Mouse (Mus musculus): ENCODE measurements around the gene Zgpat. TPM values are rescaled to one million over a fixed set of nuclear protein-coding genes. Genes with fewer than 3 reads are reported as not detected.
A peak's percentile ranks its signal among the peaks of the same experiment; 100 is the strongest.

Zgpat gene
- polyA plus RNA-seq, 1 experiment from 2014 or later = 54.7 TPM

DNA sequence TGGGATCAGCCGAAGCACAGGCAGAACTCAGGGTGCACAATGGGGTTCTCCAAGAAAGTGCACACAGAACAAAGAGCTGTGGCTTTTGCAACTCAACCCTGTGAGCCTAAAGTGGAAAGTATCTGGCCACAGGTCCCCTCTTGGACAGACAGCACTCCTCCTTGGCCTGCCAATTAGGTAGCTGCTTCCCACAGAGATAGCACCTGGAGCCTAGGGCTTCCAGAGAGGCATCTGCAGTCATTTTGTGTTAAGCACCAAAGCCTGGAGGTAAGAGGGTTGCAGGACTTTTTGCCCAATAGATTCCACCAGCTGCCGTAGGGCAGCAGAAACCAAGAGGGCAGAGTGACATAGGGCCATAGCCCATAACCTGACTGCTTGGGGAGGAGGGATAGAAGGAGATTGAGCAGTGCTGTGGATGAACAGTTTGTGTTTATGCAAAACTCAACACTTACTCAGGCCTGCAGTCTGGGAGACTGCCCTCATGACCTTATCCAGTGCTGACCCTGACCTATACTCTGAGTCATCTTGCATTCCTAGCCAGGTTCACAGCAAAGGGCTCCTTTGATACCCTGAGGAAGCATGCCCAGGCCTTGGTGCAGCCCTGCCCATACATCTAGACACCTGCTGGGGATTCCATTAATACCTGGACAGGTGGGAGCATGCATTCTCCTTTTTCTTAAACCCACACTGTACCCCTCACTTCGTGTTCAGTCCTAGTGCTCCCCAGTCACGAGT lies 25.6 kb downstream of the Zgpat start:
- no peak for DNase-seq (ENCODE audit: low spot score)
- H3K27ac ChIP-seq (ENCODE audit: low read depth, low read length) = no peak overlapping the region
- H3K4me1 ChIP-seq (replicated peaks; ENCODE audit: control insufficient read depth, insufficient read depth, low read length) = no peaks in the 10 kb centered on the region
- no peaks in the 10 kb centered on the region; the same call in 1 of the 2 replicates for H3K36me3 ChIP-seq (ENCODE audit: control insufficient read depth, insufficient read depth, low read length)
- no peaks in the 10 kb centered on the region for H3K27me3 ChIP-seq (ENCODE audit: control insufficient read depth, insufficient read depth, low read length)
- H3K4me3 ChIP-seq (ENCODE audit: low read depth, low read length) = no peak overlapping the region
- no peak overlapping the region for H3K4me2 ChIP-seq (ENCODE audit: low read depth, low read length, severe bottlenecking)
- no peak overlapping the region for H3K9ac ChIP-seq (ENCODE audit: low read length)
- 87% methylated on average over 4 of the region's 4 CpGs for WGBS
- no peaks in the 10 kb centered on the region for H3K9me3 ChIP-seq (ENCODE audit: control insufficient read depth, low read length)
- no peak for ATAC-seq (replicated peaks; ENCODE audit: low FRiP score)

DNA sequence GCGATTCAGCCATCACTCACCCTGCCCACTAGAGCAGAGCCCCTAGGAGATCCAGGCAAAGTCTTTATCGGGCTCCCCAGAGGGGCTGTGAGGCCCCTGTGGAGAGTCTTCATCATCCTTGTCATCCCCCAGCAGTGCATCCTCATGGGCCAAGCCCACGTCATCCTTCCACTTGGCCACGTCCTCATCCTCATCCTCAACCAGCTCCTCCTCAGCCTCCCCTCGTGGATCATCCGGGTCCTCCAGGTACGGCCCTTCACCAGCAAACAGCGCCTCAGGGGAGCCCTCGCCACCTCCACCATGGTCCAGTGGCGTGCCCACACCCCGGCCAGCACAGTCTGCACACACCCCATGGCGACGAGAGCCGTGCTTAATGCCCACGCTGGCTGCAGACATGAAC lies 26.3 kb downstream of the Zgpat start:
- ATAC-seq (replicated peaks; ENCODE audit: low FRiP score) = no peak
- no peaks in the 10 kb centered on the region; the same call in 1 of the 2 replicates for H3K36me3 ChIP-seq (ENCODE audit: control insufficient read depth, insufficient read depth, low read length)

DNA sequence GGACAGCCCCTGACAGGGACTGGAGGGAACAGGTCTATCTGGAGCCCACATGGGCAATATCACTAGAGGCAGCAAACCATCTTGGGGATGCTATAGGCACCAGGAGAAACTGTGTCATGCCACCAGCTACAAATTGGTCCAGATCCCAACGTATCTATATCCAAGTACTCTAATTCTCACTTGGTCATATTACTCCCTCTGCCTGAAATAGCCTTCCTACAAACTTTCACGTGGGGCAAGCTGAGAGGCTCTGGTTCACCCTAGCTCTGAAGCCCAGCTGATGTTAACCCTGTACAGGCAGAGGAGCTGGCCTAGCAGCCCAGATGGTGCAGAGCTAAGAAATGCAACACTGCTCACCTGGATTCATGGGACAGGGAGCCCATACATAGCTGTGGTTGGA lies 26.8 kb downstream of the Zgpat start:
- Histone ChIP-seq H3K4me1 (replicated peaks; ENCODE audit: control insufficient read depth, insufficient read depth, low read length) (no peaks in the 10 kb centered on the region), H3K4me2 (ENCODE audit: low read depth, low read length, severe bottlenecking) (no peak overlapping the region), H3K9ac (ENCODE audit: low read length) (no peak overlapping the region; the same call in 1 of the 2 replicates), H3K27ac (ENCODE audit: low read depth, low read length) (no peak overlapping the region), H3K36me3 (ENCODE audit: control insufficient read depth, insufficient read depth, low read length) (no peaks in the 10 kb centered on the region; the same call in 1 of the 2 replicates), H3K27me3 (ENCODE audit: control insufficient read depth, insufficient read depth, low read length) (no peaks in the 10 kb centered on the region), H3K4me3 (ENCODE audit: low read depth, low read length) (no peak overlapping the region), H3K9me3 (ENCODE audit: control insufficient read depth, low read length) (no peaks in the 10 kb centered on the region)
- 77% methylated on average over 2 of the region's 2 CpGs for WGBS
- DNase-seq (ENCODE audit: low spot score) (no peak), ATAC-seq (replicated peaks; ENCODE audit: low FRiP score) (no peak)

More for the DNA sequence above, 26.3 kb downstream of the Zgpat start:
- Histone ChIP-seq H3K27me3 (ENCODE audit: control insufficient read depth, insufficient read depth, low read length) (no peaks in the 10 kb centered on the region), H3K4me3 (ENCODE audit: low read depth, low read length) (no peak overlapping the region), H3K4me2 (ENCODE audit: low read depth, low read length, severe bottlenecking) (no peak overlapping the region), H3K4me1 (replicated peaks; ENCODE audit: control insufficient read depth, insufficient read depth, low read length) (no peaks in the 10 kb centered on the region), H3K9ac (ENCODE audit: low read length) (no peak overlapping the region), H3K27ac (ENCODE audit: low read depth, low read length) (no peak overlapping the region), H3K9me3 (ENCODE audit: control insufficient read depth, low read length) (no peaks in the 10 kb centered on the region)
- DNase-seq (ENCODE audit: low spot score) = no peak
- 87% methylated on average over 15 of the region's 15 CpGs for WGBS

DNA sequence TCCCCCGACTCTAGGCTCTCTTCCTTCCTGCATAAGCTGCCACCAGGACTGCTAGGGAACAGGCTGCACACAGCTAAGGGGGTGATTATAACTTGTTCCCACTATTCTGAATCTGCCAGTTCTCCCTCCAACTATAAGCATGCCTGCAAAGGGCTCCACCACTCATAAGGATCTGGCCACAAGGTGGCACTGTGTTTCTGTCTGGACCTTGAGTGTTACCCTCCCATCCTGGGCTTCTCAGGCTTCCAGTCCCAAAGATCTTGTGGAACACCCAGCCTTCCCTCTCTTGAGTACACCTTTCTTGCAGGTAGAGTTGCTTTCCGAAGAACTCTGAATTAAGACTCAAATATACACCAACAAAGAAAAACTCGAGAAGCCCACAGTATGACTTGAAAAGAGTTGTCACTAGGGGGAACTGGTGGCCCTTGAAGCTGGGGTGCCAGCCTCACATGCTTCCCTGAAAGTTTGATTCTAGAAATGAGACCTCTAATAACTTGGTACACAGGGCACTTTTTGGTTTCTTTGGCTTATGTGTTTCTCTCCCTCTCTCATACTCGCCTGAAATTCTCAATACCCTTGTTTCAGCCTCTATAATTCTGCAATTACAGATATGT lies 28.0 kb downstream of the Zgpat start:
- H3K36me3 ChIP-seq (ENCODE audit: control insufficient read depth, insufficient read depth, low read length) = no peaks in the 10 kb centered on the region; the same call in 1 of the 2 replicates

DNA sequence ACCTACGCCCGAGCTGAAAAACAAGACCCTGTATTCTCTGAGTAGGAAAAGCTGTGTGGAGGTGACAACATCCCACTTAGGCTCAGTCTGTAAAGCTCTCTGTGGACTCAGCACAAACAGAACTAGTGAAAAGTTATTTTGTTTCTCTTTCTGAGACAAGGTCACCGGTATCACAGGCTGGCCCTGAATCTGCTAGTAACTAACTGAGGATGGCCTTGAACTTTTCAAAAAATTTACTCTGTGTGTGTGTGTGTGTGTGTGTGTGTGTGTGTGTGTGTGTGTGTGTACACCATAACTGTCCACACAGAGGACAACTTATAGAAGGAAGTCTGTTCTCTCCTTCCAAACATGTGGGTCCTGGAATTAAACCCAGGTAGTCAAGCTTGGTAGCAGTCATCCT lies 29.4 kb downstream of the Zgpat start:
- DNase-seq (ENCODE audit: low spot score) (no peak), ATAC-seq (replicated peaks; ENCODE audit: low FRiP score) (no peak)
- H3K4me2 ChIP-seq (ENCODE audit: low read depth, low read length, severe bottlenecking) = no peak overlapping the region
- no peaks in the 10 kb centered on the region for H3K4me1 ChIP-seq (replicated peaks; ENCODE audit: control insufficient read depth, insufficient read depth, low read length)
- no peaks in the 10 kb centered on the region for H3K27me3 ChIP-seq (ENCODE audit: control insufficient read depth, insufficient read depth, low read length)
- H3K36me3 ChIP-seq (ENCODE audit: control insufficient read depth, insufficient read depth, low read length) = no peaks in the 10 kb centered on the region; the same call in 1 of the 2 replicates
- no peak overlapping the region for H3K4me3 ChIP-seq (ENCODE audit: low read depth, low read length)
- WGBS = 95% methylated on average over 3 of the region's 3 CpGs
- no peak overlapping the region for H3K9ac ChIP-seq (ENCODE audit: low read length)
- H3K27ac ChIP-seq (ENCODE audit: low read depth, low read length) = no peak overlapping the region
- H3K9me3 ChIP-seq (ENCODE audit: control insufficient read depth, low read length) = no peaks in the 10 kb centered on the region

More for the DNA sequence above, 28.0 kb downstream of the Zgpat start:
- Histone ChIP-seq H3K4me2 (ENCODE audit: low read depth, low read length, severe bottlenecking) (no peak overlapping the region), H3K27me3 (ENCODE audit: control insufficient read depth, insufficient read depth, low read length) (no peaks in the 10 kb centered on the region), H3K9ac (ENCODE audit: low read length) (no peak overlapping the region), H3K27ac (ENCODE audit: low read depth, low read length) (no peak overlapping the region), H3K4me3 (ENCODE audit: low read depth, low read length) (no peak overlapping the region), H3K9me3 (ENCODE audit: control insufficient read depth, low read length) (no peaks in the 10 kb centered on the region), H3K4me1 (replicated peaks; ENCODE audit: control insufficient read depth, insufficient read depth, low read length) (no peaks in the 10 kb centered on the region)
- peak; percentile 89 for DNase-seq (ENCODE audit: low spot score)
- WGBS = 41% methylated on average over 4 of the region's 4 CpGs
- ATAC-seq (replicated peaks; ENCODE audit: low FRiP score) = no peak

DNA sequence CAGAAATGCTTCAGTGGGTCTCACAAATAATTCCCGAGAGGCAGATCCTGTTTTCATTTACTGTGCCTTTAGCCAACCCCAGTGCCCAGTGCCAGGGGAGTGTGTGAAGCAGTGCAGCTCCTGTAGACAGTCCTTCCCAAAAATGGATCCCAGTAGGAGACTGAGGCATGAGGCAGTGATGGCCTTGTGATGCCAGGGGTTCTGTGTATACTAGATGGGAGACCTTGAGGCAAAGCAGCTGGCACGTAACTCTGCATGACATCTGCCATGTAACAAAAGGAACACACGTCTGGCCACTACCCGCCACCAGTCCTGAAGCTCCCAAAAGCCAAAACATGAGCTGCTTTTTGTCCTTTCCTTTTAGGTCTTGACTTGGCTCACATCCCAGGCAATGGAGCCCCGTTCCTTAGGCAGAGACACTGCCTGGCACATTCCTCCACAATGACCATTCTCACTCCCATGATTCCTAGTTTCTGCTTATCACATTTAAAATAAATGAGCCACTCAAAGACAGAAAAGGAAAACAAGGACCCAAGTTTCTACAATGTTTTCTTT lies 32.6 kb downstream of the Zgpat start:
- H3K9ac ChIP-seq (ENCODE audit: low read length) = no peak overlapping the region
- no peaks in the 10 kb centered on the region for H3K9me3 ChIP-seq (ENCODE audit: control insufficient read depth, low read length)
- ATAC-seq (replicated peaks; ENCODE audit: low FRiP score) (no peak), DNase-seq (ENCODE audit: low spot score) (no peak)
- 84% methylated on average over 5 of the region's 5 CpGs for WGBS
- no peak overlapping the region for H3K4me3 ChIP-seq (ENCODE audit: low read depth, low read length)
- no peak overlapping the region for H3K4me2 ChIP-seq (ENCODE audit: low read depth, low read length, severe bottlenecking)
- H3K36me3 ChIP-seq (ENCODE audit: control insufficient read depth, insufficient read depth, low read length) = no peaks in the 10 kb centered on the region; the same call in 1 of the 2 replicates
- no peaks in the 10 kb centered on the region for H3K27me3 ChIP-seq (ENCODE audit: control insufficient read depth, insufficient read depth, low read length)
- no peak overlapping the region for H3K27ac ChIP-seq (ENCODE audit: low read depth, low read length)
- no peaks in the 10 kb centered on the region for H3K4me1 ChIP-seq (replicated peaks; ENCODE audit: control insufficient read depth, insufficient read depth, low read length)

DNA sequence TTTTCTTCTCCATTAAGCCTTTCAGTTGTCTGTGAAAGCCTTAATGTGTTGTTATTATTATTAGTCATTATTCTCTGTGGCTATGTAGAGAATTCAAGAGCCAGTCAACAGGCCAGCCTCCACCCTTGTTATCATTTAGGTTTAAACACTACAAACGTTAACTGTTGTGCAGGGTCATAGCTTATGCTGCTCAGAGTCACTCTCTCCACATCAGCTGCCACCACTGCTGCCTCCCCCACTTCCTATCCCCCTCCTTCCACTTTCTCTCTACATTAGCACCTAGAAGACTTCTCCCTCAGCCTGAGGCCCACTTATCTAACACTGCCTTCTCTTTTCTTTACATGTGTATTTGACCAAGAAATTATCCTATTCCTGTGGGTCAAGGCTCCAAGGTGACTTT lies 36.8 kb downstream of the Zgpat start:
- H3K27me3 ChIP-seq (ENCODE audit: control insufficient read depth, insufficient read depth, low read length) = no peaks in the 10 kb centered on the region
- WGBS = 50% methylated on average over 1 of the region's 1 CpGs
- no peak for ATAC-seq (replicated peaks; ENCODE audit: low FRiP score)

DNA sequence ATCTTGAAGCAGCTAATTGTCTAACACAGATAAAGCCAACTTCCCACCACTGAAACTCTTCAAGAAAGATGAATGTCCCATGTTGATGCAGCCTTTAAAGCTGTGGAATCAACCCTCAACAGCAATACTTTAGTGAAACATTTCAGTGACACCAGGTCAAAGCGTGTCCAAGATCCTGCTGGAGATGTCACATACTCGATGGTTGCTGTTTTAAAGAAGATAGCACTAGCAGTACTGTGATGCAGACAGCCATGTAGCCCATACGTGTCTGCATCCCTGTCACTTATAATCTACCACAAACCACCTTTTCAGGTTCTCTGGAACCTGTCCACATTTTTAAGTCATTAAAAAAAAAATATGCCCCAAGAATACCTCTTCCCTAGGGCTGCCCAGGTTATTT lies 39.0 kb downstream of the Zgpat start:
- Histone ChIP-seq H3K27ac (ENCODE audit: low read depth, low read length) (no peak overlapping the region), H3K4me3 (ENCODE audit: low read depth, low read length) (no peak overlapping the region), H3K4me1 (replicated peaks; ENCODE audit: control insufficient read depth, insufficient read depth, low read length) (no peaks in the 10 kb centered on the region), H3K36me3 (ENCODE audit: control insufficient read depth, insufficient read depth, low read length) (no peaks in the 10 kb centered on the region), H3K9ac (ENCODE audit: low read length) (no peak overlapping the region), H3K27me3 (ENCODE audit: control insufficient read depth, insufficient read depth, low read length) (no peaks in the 10 kb centered on the region), H3K9me3 (ENCODE audit: control insufficient read depth, low read length) (no peaks in the 10 kb centered on the region), H3K4me2 (ENCODE audit: low read depth, low read length, severe bottlenecking) (no peak overlapping the region)
- no peak for DNase-seq (ENCODE audit: low spot score)
- no peak for ATAC-seq (replicated peaks; ENCODE audit: low FRiP score)
- 96% methylated on average over 3 of the region's 3 CpGs for WGBS

More for the DNA sequence above, 36.8 kb downstream of the Zgpat start:
- no peaks in the 10 kb centered on the region for H3K9me3 ChIP-seq (ENCODE audit: control insufficient read depth, low read length)
- H3K4me1 ChIP-seq (replicated peaks; ENCODE audit: control insufficient read depth, insufficient read depth, low read length) = no peaks in the 10 kb centered on the region
- no peak for DNase-seq (ENCODE audit: low spot score)
- H3K4me3 ChIP-seq (ENCODE audit: low read depth, low read length) = no peak overlapping the region
- H3K4me2 ChIP-seq (ENCODE audit: low read depth, low read length, severe bottlenecking) = no peak overlapping the region
- H3K27ac ChIP-seq (ENCODE audit: low read depth, low read length) = no peak overlapping the region
- H3K9ac ChIP-seq (ENCODE audit: low read length) = no peak overlapping the region
- H3K36me3 ChIP-seq (ENCODE audit: control insufficient read depth, insufficient read depth, low read length) = no peaks in the 10 kb centered on the region
